Mouse (Mus musculus) megakaryocyte, embryonic 14.5 days (primary cell): ENCODE results near the gene Rbp1.

Experiments used
- FLI1 ChIP-seq: IDR thresholded peaks from 2 replicates; pipeline ENCODE4 v1.6.1; 2012; ENCODE audit warnings: low read length, inconsistent platforms, mixed read lengths
- GATA1 ChIP-seq: IDR thresholded peaks from 3 replicates; pipeline ENCODE4 v1.6.1; 2012; ENCODE audit warnings: mixed read lengths, low read length, inconsistent platforms, borderline replicate concordance

DNA sequence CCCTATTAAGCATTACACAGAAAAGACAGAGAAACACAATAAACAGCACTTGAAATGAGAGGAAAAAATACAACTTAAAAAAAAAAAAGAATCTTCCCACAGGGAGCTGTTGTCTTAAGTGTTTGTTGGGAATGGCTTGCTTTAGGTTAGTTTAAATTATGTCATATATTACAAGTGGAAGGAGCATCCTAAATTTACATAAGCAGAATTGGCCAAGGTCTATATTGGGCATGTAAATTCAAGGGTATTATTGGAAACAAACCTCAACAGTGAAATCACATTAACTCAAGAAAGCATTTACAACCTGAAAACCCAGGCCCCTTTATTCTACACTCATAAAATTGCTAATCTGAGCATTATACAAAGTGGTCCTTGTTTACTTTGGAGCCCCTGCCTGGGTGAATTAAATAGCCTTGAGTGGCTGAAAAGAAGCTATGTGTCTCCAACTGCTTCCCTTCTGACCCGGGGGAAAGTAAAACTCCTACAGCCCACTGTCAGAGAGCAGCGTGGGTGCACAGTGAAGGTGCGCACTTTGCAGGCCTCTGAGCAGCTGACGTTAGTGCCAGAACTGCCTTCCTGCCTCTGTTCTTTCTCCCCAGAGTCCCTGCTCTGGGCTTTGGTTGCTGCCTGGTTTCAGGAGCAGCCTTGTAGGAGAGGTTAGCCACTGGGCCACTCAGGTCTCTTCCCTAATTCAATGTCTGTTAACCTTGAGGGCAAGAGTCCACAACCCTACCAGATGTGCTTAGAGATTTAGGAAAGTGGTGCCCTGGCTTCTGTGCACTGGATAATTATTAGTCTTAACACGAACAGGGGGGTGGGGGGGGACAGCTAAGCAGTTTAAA lies 47.2 kb upstream of the Rbp1 start:
- no peak for TF ChIP-seq FLI1
- TF ChIP-seq GATA1, result no peak
